In genomic region chr5:125136296-125136995, GRCm38 (mm10) we compare ENCODE assay signal across 9 mouse cellular contexts. TPM values are rescaled to one million over a fixed set of nuclear protein-coding genes. Genes with fewer than 3 reads are reported as not detected.
DNase-seq lines count a peak whose midpoint lies in the region; ATAC-seq lines count a peak whose summit lies in the region.
"Had no signal": no experiment of that assay in that cellular context is flagged by ENCODE, and none has a peak within 500 bp of the region (broad histone marks: within the 10 kb centered on the region; RNA-seq: fewer than 3 reads in every experiment).

No protein-coding gene starts in this region.

- 0 out of 2 replicates have a peak overlapping the region, but pooled peaks have one; percentile 4 for H3K9ac ChIP-seq in embryonic facial prominence, embryonic 13.5 days
- H3K9ac ChIP-seq in forebrain, embryonic 14.5 days (ENCODE audit: low read length), result peak overlapping the region; percentile 29; the same call in 1 of the 2 replicates
- H3K9ac ChIP-seq in midbrain, embryonic 13.5 days (replicated peaks), result peak overlapping the region; percentile 37; the same call in 1 of the 2 replicates
- H3K9ac ChIP-seq: liver, embryonic 14.5 days had no signal

- no peak overlapping the region for H3K4me3 ChIP-seq in embryonic facial prominence, embryonic 13.5 days
- no peak overlapping the region for H3K4me3 ChIP-seq in forebrain, embryonic 14.5 days (ENCODE audit: low read depth, low read length)
- H3K4me3 ChIP-seq in midbrain, embryonic 13.5 days (replicated peaks), result no peak overlapping the region

- peaks cover 92% of the 10 kb centered on the region for H3K4me1 ChIP-seq in embryonic facial prominence, embryonic 13.5 days
- H3K4me1 ChIP-seq in forebrain, embryonic 14.5 days (ENCODE audit: control insufficient read depth, insufficient read depth, low read length), result peaks cover 85% of the 10 kb centered on the region
- H3K4me1 ChIP-seq in midbrain, embryonic 13.5 days (replicated peaks), result peaks cover 99% of the 10 kb centered on the region

- peak; percentile 54 for DNase-seq in kidney, adult 11 months
- DNase-seq in kidney, postnatal 14 days, result no peak
- no peak for DNase-seq in forebrain, embryonic 14.5 days (ENCODE audit: low spot score)
- DNase-seq in thymus, postnatal 10 days (ENCODE audit: low spot score in 2 of 2), result no peak
- DNase-seq: thymus, adult 18-20 months had no signal

- no peaks in the 10 kb centered on the region for H3K27me3 ChIP-seq in embryonic facial prominence, embryonic 13.5 days
- H3K27me3 ChIP-seq in forebrain, embryonic 14.5 days (replicated peaks; ENCODE audit: control insufficient read depth, insufficient read depth, low read length), result no peaks in the 10 kb centered on the region
- H3K27me3 ChIP-seq in midbrain, embryonic 13.5 days, result no peaks in the 10 kb centered on the region

- no peak for ATAC-seq in embryonic facial prominence, embryonic 13.5 days (ENCODE audit: insufficient number of reproducible peaks, insufficient read depth, low FRiP score, low TSS enrichment, low read depth)
- no peak for ATAC-seq in forebrain, embryonic 14.5 days
- ATAC-seq in midbrain, embryonic 13.5 days, result no peak
- ATAC-seq in activated CD4-positive, CD25-positive, alpha-beta regulatory T cell, adult 4 months, result no peak

- no peak overlapping the region for H3K4me2 ChIP-seq in embryonic facial prominence, embryonic 13.5 days
- no peak overlapping the region for H3K4me2 ChIP-seq in forebrain, embryonic 14.5 days (ENCODE audit: low read length)
- H3K4me2 ChIP-seq in midbrain, embryonic 13.5 days (replicated peaks), result no peak overlapping the region

- H3K27ac ChIP-seq in embryonic facial prominence, embryonic 13.5 days, result peak overlapping the region; percentile 13; the same call in 1 of the 2 replicates
- H3K27ac ChIP-seq in forebrain, embryonic 14.5 days (ENCODE audit: low read depth, low read length), result peak overlapping the region; percentile 66
- H3K27ac ChIP-seq in midbrain, embryonic 13.5 days, result peak overlapping the region; percentile 71; the same call in 1 of the 2 replicates
- H3K27ac ChIP-seq: liver, embryonic 14.5 days had no signal

- 76% methylated on average over 5 of the region's 5 CpGs for WGBS in embryonic facial prominence, embryonic 13.5 days
- WGBS in forebrain, embryonic 14.5 days, result 68% methylated on average over 5 of the region's 5 CpGs
- 78% methylated on average over 5 of the region's 5 CpGs for WGBS in midbrain, embryonic 13.5 days

- no peaks in the 10 kb centered on the region for H3K36me3 ChIP-seq in embryonic facial prominence, embryonic 13.5 days
- no peaks in the 10 kb centered on the region for H3K36me3 ChIP-seq in forebrain, embryonic 14.5 days (ENCODE audit: control insufficient read depth, insufficient read depth, low read length)
- H3K36me3 ChIP-seq in midbrain, embryonic 13.5 days, result no peaks in the 10 kb centered on the region

- no peaks in the 10 kb centered on the region for H3K9me3 ChIP-seq in embryonic facial prominence, embryonic 13.5 days
- H3K9me3 ChIP-seq in forebrain, embryonic 14.5 days (replicated peaks; ENCODE audit: control insufficient read depth, low read length), result no peaks in the 10 kb centered on the region
- H3K9me3 ChIP-seq in midbrain, embryonic 13.5 days, result no peaks in the 10 kb centered on the region

RNA-seq across cellular contexts. Expression of gene Ncor2, which starts 42.6 kb away (rescaled TPM):
- 35.1 and 36.2 TPM in 2 replicates for polyA plus RNA-seq in embryonic facial prominence, embryonic 13.5 days (2015; fragmentation: Nextera tagmentation; extraction: Ambion mirVana)
- polyA plus RNA-seq in forebrain, embryonic 14.5 days (2014; fragmentation: Nextera tagmentation; extraction: Ambion mirVana), result 15.1 and 22.3 TPM in 2 replicates
- polyA plus RNA-seq in midbrain, embryonic 13.5 days (2015; fragmentation: Nextera tagmentation; extraction: Ambion mirVana), result 20.2 and 22.6 TPM in 2 replicates
- polyA plus RNA-seq in activated CD4-positive, CD25-positive, alpha-beta regulatory T cell, adult 4 months (2017; shearing (Covaris generic)), result 1 to 10 TPM; 2.9 to 8.0 TPM

Comparison
In these comparisons a context has a peak if more than half of its experiments do, and no peak if none do; other contexts are left out.
1. H3K27ac ChIP-seq: peak in every context shown above with its lines; median percentile 71 in midbrain, embryonic 13.5 days; 66 in forebrain, embryonic 14.5 days; 13 in embryonic facial prominence, embryonic 13.5 days.